Mouse (Mus musculus) olfactory bulb, adult 2 months (tissue): ENCODE measurements around the gene Ms4a4a.

Experiments used
- CTCF ChIP-seq: fragments of 200-500 bp; IDR thresholded peaks from 2 replicates; pipeline ENCODE4 v1.5.1; 2012; ENCODE audit warnings: low read depth, mild to moderate bottlenecking, low read length, moderate library complexity; ENCODE audit not compliant: insufficient read depth
- POLR2A ChIP-seq: fragments of 200-500 bp; IDR thresholded peaks from 2 replicates; pipeline ENCODE4 v1.6.1; 2012; ENCODE audit warnings: mild to moderate bottlenecking, low read depth, low read length, moderate library complexity; ENCODE audit not compliant: insufficient read depth

DNA sequence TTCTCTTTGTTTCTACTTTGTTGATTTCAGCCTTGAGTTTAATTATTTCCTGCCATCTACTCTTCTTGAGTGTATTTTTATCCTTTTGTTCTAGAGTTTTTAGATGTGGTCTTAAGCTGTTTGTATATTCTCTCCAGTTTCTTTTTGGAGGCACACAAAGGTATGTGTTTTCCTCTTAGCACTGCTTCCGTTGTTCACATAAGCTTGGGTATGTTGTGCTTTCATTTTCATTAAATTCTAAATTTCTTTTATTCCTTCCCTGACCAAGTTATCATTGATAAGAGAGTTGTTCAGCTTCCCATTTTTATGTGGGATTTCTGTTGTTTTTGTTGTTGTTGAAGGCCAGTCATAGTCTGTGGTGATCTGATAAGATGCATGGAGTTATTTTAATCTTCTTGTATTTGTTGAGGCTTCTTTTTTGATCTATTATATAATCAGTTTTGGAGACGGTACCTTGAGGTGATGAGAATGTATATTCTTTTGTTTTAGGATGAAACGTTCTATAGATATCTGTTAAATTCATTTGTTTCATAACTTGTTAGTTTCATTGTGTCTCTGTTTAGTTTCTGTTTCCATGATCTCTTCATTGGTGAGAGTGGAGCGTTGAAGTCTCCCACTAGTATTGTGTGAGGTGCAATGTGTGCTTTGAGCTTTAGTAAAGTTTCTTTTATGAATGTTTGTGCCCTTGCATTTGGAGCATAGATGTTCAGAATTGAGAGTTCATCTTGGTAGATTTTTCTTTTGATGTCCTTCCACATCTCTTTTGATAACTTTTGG, 59.9 kb downstream of the Ms4a4a start:
- no peak for TF ChIP-seq CTCF
- TF ChIP-seq POLR2A: no peak
